Mouse (Mus musculus) spleen, postnatal 10 days (tissue): Measurements from ENCODE around the gene Ccdc155.

Experiments used
- DNase-seq, 2 experiments: peaks; one replicate each; pipeline ENCODE4 v3.0.0; 2021 to 2022; ENCODE audit warnings: low spot score in 2 of 2

Ccdc155 gene

DNA sequence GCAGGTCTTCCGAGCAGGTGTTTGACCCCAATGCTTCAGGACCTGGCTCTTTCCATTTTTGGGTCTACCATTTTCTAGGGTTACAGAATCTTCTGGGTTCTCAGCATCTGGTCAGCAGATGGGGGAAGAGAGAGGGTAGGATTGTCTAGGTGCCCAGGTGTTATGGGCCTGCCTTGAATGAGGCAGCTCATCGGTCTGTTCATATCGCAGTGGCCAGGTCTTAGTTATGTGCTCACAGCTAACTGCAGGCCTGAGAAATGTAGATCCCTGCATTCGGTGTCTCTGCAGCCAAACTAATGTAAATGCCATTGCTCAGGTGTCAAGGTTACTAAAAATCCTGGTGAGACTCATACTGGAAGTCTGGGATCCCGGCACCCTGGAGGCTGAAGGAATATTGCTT is 21.7 kb upstream of the Ccdc155 start:
- DNase-seq, result no peak

DNA sequence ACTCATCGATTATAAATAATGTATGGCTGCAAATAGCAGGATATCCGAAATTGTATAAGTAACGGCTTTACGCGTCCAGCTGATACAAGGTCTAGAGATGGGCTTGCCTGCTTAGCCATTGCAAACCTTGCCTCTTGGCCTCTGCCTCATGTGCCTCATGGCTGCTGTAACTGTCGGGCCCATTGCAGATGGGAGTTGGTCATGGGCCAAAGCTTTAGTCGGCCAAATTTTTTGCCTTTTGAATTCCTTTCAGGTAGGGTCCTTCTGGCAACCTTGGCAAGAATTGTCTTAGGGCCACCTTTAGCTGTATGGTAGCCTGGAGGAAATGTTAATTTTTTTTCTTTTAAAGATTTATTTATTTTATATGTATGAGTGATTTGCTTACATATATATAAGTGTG is 20.1 kb upstream of the Ccdc155 start:
- DNase-seq, result no peak

DNA sequence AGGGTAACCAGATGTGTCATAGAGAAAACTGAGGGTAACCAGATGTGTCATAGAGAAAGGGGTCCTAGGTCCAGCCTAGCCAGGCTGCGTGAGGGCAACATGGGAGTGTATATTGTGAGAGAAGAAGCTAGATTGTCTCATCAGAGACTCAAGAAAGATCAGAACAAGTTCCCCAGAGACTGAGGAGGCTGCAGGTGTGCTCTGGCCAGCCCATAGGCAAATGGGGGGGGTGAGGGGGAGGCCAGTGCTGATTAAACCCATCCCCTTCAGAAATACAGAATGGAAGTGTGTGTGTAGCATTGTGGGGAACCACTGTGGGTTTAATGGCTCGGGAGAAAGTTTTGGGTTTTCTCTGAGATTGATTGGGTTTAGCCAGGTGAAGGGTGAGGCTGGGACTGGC is 17.0 kb upstream of the Ccdc155 start:
- DNase-seq, result no peak

DNA sequence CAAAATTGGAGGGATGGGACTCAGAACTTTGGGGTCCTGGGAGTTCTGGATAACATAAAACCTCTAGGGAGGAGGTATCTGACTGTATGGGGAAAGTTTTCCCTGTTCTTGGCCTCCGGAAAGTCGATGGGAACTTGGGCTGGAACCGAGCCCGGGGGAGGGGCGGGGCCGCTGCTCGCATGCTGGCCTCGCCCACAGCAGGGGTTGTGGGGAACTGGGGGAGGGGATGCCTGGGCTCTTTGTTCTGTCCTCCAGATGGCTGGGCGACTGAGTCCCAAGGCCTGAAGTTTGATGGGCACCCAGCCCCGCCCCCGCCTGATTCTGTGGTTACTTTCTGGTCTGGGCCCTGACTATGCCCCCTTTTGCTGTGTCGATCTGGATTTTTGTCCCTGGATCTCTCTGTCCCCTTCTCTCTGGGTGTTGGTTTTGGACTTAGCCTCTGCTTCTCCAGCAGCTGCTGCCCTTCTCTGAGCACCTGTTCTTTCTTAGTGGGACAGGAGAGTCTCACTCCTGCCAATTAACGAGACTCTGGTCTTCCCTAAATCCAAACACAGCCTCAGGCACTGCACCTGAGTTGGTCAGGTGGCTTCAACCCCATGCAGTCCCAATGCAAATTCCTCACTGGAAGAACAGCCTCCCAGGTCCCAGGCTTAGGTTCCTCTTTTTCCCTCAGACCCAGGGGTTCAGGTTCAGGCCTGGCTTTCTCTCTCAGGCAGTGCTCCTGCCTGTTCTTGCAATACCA is 11.9 kb upstream of the Ccdc155 start:
- peak in 1 of 2 experiments; percentile 31 for DNase-seq

DNA sequence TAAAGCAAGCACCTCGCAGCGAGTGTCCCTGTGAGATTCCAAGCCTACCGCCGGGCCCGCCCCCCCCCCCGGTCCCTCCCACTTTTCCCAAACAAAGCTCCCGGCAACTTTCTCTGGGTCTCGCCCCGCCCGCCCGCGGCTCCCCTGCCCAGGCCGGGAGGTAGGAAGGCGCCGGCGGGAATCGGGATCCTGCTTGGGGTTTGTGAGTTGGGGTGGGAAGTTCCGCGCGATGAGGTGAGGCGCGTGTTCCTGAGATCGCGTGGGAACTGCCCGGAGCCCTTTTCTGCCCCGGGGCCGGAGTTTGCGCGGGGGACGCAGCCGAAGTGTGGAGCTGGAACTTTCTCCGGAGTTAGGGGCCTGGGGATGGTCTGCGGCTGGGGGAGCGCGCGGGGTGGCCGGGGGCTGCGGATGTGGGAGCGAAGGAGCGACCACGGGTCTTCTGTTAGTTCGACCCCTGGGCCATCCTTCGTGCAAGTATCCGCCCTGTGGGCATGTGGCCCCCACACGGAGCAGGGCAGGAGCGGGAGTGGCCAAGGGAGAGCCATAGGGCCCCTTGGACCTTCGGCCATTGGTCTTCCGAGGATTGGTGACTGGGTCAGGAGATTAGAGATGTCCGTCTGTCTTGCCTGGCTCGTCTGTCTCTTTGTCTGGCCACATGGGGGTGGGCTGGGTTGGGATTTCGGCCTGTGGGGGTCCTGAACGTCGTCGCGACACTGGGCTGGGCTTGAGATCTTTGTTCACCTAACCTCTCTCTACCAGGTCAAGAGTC is 11.2 kb upstream of the Ccdc155 start, which contains the start of gene Tead2:
Gene Tead2 (plus strand): TSS at position 81 of the 769 bp plus-strand sequence.
- no peak for DNase-seq

DNA sequence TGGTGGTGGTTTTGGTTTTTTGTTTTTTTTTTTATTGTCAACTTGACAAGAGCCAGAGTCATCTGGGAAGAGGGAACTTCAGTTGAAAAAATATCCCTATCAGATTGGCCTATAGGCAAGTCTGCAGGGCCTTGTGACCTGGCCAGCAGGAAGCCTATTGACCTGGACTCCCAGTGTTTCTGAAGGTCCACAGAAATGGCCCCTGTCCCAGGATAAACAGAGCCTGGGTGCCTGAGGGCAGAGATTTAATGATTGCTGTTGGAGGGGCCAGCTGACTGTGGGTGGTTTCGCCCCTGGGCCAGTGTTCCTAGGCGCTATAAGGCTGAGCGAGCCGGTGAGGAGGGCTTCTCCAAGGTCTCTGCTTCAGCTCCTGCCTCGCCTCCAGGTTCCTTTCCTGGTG is 9.0 kb upstream of the Ccdc155 start:
- DNase-seq, result no peak

DNA sequence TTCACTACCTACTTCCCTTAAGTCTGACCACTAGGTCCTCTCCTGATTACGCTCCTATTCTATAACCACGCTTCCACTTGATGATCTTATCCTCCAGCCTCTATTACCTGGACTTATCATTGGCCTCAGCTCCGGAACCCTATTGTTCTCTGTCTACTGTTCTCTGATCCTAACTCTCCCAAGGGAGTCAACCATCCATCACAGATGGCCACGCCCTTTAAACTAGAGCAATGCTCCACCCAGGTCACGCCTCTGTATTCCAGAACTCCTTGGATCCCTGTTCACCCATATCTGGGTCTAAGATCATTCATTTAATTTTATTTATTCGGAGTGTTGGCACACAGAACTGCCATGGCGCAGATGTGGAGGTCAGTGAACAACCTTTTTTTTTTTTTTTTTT is 7.7 kb upstream of the Ccdc155 start:
- DNase-seq, result no peak

DNA sequence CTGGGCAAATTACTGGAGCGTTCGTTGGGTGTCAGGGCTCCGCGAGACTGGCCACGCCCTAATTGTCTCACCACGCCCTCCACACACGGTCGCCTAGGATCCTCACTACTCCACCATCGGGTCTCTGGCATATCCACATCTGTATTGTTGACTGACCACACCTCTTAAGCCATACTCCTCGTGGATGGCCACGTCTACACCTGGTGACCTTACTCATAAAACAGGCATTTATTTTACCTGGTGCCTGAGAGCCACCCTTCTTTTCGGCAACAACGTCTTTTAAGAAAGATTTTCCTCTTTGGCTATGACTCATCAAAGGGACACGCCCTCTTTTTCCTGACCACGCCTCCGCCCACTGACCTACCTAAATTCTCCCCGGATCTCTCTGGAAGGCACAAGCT is 7.2 kb upstream of the Ccdc155 start, which contains the start of gene Dkkl1:
Gene Dkkl1 (minus strand): TSS at position 297 of the 401 bp plus-strand sequence.
- DNase-seq, result peak in 1 of 2 experiments; percentile 52

DNA sequence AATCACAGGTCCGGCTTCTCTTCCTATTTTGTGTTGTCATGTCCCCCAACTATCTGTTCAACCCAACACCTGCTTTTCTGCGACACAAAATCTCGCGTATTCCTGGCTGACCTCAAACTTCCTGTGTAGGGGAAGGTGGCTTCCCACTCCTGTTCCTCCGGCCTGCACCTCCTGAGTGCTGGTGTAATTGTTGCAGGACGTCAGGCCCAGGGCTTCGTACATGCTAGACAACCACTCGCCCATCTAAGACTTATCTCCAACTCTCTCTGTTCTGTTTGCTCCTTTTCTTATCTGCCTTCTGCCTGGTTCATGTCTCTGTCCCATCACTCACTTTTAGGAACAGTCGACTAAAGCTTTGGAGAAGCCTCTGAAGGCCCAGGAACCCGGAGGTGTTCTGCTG is 6.4 kb upstream of the Ccdc155 start:
- DNase-seq, result no peak

DNA sequence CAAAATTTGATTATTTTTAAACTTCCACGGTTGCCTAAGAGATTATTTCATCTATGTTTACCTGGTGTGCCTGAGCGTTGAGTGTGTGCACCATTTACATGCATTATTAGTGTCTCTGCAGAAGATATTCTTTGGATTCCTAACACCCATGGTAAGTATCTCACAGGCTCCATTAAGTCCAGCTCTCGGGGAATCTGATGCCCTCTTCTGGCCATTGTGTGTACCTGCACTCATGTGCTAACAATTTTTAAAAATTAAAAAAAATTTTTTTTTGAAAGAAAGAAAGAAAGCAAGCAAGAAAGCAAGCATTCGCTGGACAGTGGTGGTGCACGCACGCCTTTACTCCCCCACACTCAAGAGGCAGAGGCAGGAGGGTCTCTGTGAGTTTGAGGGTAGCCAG is 3.6 kb upstream of the Ccdc155 start:
- DNase-seq, result no peak

DNA sequence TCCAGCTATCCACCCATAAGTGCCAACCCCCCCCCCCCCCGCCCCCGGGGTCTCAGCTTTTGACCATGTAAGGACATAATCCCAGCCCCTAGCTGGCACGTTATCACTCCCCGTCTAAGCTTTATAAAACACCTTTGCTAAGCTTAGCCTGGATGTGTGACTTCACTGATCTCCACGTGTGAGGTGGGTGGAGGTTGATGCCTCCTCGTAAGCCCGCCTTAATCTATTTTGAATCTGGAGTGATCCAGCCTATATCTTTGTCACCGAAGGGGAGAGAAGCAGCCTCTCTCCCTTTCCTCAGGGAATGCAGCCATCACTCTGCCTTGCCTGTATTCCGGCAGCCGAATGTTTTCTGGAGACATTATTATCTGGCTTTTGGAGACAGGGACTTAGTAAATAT is 2.0 kb downstream of the Ccdc155 start:
- DNase-seq, result no peak

DNA sequence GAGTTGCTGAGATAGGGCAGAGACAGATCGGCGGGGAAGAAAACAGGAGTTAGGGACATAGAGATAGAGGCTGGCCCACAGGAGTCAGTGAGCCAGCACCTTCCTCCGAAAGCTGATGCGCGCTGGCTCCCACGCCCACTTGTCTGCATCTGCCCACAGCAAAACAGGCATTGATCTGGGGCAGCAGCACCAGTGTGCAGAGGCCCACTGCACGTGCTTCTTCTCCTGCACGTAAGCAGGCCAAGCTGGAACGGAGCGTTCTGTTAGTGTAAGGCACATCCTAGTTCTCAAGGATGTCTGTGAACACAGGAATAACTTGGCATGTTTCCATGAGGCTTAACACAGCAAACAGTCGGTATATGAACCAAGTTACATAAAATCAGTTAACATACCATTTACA is 5.7 kb downstream of the Ccdc155 start:
- DNase-seq, result no peak

DNA sequence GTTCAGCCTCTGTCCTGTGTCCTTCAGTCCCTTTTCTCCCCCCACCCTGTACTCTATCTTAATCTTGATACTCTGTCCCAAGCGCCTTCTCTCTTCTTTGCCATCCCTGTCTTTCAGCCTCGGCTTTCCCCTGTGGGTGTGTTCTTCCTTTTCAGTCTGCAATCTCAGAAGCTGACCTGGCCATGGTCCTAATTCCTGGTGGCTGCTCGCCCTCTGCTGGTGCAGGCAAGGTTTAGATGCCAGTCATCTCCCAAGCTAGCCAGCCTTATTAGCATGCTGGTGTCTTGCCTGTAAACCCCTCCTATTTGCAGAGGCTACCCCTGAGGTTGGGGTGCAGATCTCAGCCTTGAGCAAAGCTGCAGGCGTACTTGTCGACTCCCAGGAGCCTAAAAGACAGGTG is 6.3 kb downstream of the Ccdc155 start:
- peak in 1 of 2 experiments; percentile 68 for DNase-seq

DNA sequence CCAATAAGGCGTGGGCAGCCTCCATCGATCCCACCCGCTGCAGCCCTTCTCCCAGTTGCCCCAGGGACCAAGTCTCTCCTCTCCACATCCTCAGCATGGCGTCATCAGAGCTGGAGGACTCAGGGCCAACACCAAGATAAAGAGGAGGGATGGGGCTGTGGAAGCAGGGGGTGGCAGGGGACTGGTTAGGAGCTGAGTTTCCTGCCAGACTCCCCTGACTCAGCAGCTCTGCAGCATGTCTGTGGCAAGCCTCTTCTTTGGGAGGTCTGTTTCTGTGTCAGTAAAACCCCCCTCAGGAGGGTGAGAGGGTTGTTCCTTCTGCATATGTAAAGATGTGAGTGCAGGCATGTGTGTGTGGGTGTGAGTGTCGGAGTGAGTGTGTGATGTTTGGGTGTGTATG is 7.7 kb downstream of the Ccdc155 start:
- no peak for DNase-seq

DNA sequence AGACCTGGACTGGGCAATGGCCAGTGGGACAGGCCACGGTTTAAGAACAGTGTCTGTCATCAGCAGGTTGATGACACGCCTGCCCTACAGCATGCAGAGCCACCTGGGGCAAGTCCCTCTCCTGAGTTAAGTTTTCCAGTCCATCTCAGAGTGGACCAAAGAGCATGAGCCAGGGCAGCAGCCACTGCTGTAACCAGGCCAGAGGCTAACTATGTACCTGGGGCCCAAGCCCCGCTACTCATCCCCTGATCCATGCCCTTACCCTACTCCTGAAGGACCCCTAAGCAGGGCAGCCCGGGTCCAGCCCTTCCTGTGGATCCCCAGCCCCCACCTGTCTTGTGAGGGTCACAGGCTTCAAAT is 8.5 kb downstream of the Ccdc155 start:
- no peak for DNase-seq

DNA sequence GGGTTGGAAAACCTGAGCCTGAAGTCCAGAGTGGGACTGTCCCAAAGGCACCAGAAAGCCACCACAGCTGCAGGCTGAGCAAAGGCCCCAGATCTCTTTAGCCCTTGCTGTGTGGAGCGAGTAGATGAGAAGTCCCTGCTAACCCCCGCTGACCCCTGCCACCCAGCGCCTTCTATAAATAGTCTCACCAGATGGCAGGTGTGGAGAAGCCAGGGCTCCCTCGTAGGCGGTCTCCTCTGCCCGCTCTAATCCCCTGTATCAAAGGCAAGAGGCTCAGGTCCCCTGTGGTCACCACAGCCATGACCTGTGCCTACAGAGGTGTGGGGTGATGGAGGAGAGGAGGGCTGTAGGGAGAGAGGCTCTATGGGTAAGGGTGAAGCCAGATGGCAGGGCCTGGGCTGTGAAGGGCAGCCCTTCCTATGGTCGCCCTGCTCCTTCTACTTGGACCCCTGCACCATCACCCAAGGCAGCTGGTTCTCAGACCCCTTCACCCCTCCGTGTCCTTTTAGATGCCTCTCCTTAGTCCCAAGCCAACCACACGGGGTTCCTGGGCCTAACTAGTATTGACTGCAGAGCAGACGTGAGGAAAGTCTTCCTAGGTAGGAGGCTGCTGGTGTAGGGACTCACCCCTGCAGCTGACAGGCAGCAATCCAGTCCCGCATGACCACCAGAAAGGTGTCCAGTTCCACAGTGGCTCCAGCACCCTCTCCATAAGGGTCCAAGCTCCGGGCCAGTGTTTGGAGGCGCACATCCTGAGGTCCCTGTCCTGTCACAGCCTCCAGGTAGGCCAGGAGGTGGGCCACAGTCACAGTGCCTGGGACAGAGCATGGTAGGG is 9.1 kb downstream of the Ccdc155 start:
- no peak for DNase-seq

DNA sequence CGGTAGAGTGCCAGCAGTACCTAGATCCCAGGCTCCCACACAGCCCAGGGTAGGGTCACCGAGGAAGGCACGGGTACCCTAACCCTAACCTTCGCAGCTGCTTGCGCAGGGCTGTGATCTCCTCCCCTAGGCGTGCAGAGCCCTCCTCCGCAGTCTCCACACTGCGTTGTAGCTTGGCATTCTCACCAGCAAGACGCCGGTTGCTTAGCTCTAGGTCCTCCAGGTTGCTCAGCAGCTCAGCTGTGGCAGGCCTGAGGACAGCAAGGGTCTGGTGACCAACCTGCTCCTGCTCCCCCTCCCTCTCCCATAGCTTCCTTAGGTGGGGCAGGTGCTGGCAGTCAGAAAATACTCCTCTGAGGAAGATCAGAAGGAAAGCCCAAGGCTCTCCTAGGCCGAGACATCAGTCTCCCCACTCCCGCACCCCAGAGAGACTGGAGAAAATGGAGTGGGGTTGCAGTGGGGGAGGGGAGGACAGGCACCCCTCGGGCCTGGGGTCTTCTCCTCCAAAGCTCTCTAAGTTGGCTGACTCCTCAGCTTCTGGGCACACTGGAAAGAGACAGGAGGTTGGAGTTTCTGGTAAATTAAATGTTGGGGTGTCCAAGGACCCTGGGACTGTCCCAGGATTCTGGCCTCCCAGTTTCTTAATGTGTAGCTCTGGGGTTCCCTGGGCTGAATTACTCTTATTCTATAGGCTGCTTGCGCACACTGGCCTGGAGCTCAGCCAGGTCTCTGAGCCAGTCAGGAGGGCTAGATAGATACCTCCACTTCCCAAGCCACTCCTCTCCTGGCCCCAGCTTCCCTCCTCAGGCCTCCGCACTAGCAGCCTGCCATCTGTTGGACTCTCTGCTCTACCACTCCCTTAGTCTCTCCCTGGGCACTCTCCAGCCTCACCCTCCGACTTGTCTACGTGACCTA is 10.6 kb downstream of the Ccdc155 start:
- DNase-seq, result no peak

DNA sequence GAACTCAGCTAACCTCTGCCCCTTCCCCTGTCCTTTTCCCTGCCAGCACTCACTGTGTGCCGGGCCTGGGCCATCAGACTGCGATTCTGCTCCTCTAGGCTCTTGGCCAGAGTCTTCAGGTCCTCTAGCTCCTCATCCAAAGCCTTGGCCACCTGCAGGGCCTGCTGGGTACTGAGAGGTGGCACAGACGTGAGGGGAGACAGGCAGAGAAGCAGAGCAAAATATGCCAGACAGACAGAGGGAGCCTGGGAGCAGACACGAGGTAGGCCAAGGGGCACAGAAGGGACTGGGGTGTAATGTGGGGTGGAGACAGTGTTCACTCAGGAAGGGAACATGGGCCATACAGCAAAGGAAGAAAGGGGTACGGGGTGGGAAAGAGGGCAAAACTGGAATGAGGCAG is 11.3 kb downstream of the Ccdc155 start:
- DNase-seq, result no peak

DNA sequence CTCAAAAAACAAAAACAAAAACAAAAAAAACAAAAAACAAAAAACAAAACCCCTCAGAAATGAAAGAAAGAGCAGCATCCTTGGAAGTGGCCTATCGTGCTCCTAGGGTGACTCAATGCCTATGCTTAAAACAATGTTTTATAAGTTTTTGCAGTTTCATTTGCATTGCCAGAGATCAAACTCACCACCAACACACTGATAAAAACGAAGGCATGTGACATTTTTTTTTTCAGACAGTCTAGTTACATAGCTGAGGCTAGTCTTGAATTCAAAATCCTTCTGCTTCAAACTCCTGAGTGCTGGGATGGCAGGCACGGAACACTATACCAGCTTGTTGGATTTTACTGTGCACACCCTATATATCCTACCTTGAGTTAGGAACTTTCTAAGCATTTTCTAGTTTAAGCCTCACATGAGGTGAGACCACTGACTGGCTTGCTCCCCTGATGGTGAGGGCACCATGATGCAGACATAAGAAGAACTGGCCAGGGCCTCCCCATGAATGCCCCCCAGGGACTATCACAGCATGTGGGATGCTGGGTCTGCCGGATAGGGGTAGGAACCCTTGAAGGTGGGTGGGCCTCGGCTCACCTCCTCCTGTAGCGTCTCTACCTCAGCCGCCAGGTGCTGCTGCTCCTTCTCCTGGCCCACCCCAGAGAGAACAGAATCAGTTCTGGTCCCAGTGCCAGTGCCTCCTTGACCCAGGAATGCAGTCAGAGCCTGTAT is 11.9 kb downstream of the Ccdc155 start:
- DNase-seq, result no peak

DNA sequence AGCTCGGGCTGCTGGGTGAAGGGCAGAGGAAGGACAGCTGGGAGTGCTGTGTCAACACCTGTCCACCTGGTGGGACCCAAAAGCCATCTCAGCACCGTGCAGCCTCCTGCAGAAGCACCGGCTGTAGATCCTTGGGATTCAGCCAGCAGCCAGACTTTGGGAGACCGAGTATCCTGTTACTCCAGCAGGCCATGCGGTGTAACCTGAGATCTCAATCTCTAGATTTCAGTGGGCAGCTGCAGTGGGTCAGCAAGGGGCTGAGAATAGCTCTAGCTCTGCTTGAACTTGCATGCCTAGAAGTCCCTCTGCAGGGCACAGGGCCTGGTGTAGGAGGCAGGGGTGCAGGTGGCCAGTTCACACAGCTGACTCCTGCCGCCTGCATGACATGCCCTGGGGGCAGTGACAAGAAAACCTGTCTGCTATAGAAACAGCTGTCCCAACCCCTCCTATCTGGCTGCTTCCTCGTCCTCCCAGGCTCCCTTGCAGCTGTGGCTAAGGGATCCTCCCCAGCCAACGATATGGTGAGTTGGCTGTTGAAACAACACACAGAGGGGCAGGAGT is 12.8 kb downstream of the Ccdc155 start:
- no peak for DNase-seq
